Mouse (Mus musculus) MEL (cell line): Measurements from ENCODE around the gene Smap2. TPM values are rescaled to one million over a fixed set of nuclear protein-coding genes. Genes with fewer than 3 reads are reported as not detected.

ENCODE experiments used
- DNase-seq: peaks from one replicate; pipeline ENCODE4 v3.0.0; 2011; ENCODE audit warnings: low read depth, low spot score
- H3K27ac ChIP-seq: 2 replicates; pipeline ENCODE4 v1.5.1; 2012; ENCODE audit warnings: low read depth, mild to moderate bottlenecking, control low read depth, low read length, moderate library complexity; ENCODE audit not compliant: control insufficient read depth
- H3K27me3 ChIP-seq, 2 experiments: fragments of 150-350 bp in 1 of 2; sonication (generic) in 1 of 2; 2 replicates each; pipeline ENCODE4 v1.6.1; 2012; ENCODE audit warnings: low read length in 2 of 2, mild to moderate bottlenecking in 2 of 2, improper control_type of control experiment in 1 of 2, moderate library complexity in 1 of 2; ENCODE audit not compliant: insufficient read depth in 2 of 2, control insufficient read depth in 1 of 2
- H3K36me3 ChIP-seq, 2 experiments: 2 replicates each; pipeline ENCODE4 v1.6.1; 2012 to 2014; ENCODE audit warnings: low read length in 2 of 2, improper control_type of control experiment in 1 of 2, inconsistent platforms in 1 of 2, mild to moderate bottlenecking in 1 of 2; ENCODE audit not compliant: insufficient read depth in 2 of 2, control insufficient read depth in 1 of 2
- H3K4me1 ChIP-seq, 2 experiments: fragments of 150-350 bp in 1 of 2; sonication (generic) in 1 of 2; 2 replicates each; pipeline ENCODE4 v1.6.1; 2012; ENCODE audit warnings: low read length in 2 of 2, improper control_type of control experiment in 1 of 2, mild to moderate bottlenecking in 1 of 2; ENCODE audit not compliant: insufficient read depth in 2 of 2, control insufficient read depth in 1 of 2
- H3K4me3 ChIP-seq, 2 experiments: fragments of 150-350 bp in 1 of 2; sonication (generic) in 1 of 2; 2 replicates each; pipeline ENCODE4 v1.5.1; 2012; ENCODE audit warnings: low read depth in 2 of 2, low read length in 2 of 2, mild to moderate bottlenecking in 2 of 2, moderate library complexity in 2 of 2, control low read depth in 1 of 2, improper control_type of control experiment in 1 of 2; ENCODE audit not compliant: control insufficient read depth in 1 of 2, insufficient read depth in 1 of 2
- H3K79me2 ChIP-seq: 2 replicates; pipeline ENCODE4 v1.6.1; 2012; ENCODE audit warnings: mild to moderate bottlenecking, low read length, moderate library complexity; ENCODE audit not compliant: control insufficient read depth, poor library complexity, insufficient read depth
- H3K9ac ChIP-seq: 2 replicates; pipeline ENCODE4 v1.6.1; 2012; ENCODE audit warnings: low read depth, mild to moderate bottlenecking, control low read depth, low read length, moderate library complexity; ENCODE audit not compliant: control insufficient read depth, poor library complexity, severe bottlenecking
- H3K9me3 ChIP-seq: fragments of 150-350 bp; sonication (generic); replicated peaks from 2 replicates; pipeline ENCODE4 v1.6.1; 2012; ENCODE audit warnings: mild to moderate bottlenecking, low read length, improper control_type of control experiment, moderate library complexity; ENCODE audit not compliant: insufficient read depth
- BHLHE40 ChIP-seq: IDR thresholded peaks from 2 replicates; pipeline ENCODE4 v1.6.1; 2012; ENCODE audit warnings: low read depth, mild to moderate bottlenecking, inconsistent platforms, low read length, improper control_type of control experiment, borderline replicate concordance
- CHD1 ChIP-seq: IDR thresholded peaks from 2 replicates; pipeline ENCODE4 v1.6.1; 2012; ENCODE audit warnings: low read depth, mild to moderate bottlenecking, inconsistent platforms, low read length, improper control_type of control experiment
- CHD2 ChIP-seq: IDR thresholded peaks from 2 replicates; pipeline ENCODE4 v1.6.1; 2011; ENCODE audit warnings: low read length, improper control_type of control experiment
- CTCF ChIP-seq, 3 experiments: IDR thresholded peaks in 2 of 3; conservative IDR thresholded peaks in 1 of 3; 2 replicates each; pipeline ENCODE4 v1.5.1; 2011 to 2012; ENCODE audit warnings: low read length in 3 of 3, low read depth in 2 of 3, mild to moderate bottlenecking in 2 of 3, improper control_type of control experiment in 1 of 3, inconsistent platforms in 1 of 3, mixed read lengths in 1 of 3, moderate library complexity in 1 of 3; ENCODE audit not compliant: control insufficient read depth in 1 of 3, insufficient read depth in 1 of 3, poor library complexity in 1 of 3, severe bottlenecking in 1 of 3
- E2F4 ChIP-seq: IDR thresholded peaks from 2 replicates; pipeline ENCODE4 v1.6.1; 2011; ENCODE audit warnings: low read depth, low read length, improper control_type of control experiment, borderline replicate concordance
- ELF1 ChIP-seq: IDR thresholded peaks from 2 replicates; pipeline ENCODE4 v1.6.1; 2014; ENCODE audit warnings: low read depth, mild to moderate bottlenecking, inconsistent platforms, low read length, improper control_type of control experiment, moderate library complexity
- EP300 ChIP-seq, 2 experiments: IDR thresholded peaks; 2 replicates each; pipeline ENCODE4 v1.6.1; 2011; ENCODE audit warnings: improper control_type of control experiment in 2 of 2, low read length in 2 of 2, low read depth in 1 of 2, mild to moderate bottlenecking in 1 of 2
- ETS1 ChIP-seq: IDR thresholded peaks from 2 replicates; pipeline ENCODE4 v1.6.1; 2012; ENCODE audit warnings: low read depth, mild to moderate bottlenecking, inconsistent platforms, low read length, improper control_type of control experiment, moderate library complexity
- GABPA ChIP-seq: IDR thresholded peaks from 2 replicates; pipeline ENCODE4 v1.6.1; 2012; ENCODE audit warnings: low read depth, mild to moderate bottlenecking, inconsistent platforms, low read length, improper control_type of control experiment, moderate library complexity
- GATA1 ChIP-seq: IDR thresholded peaks from 2 replicates; pipeline ENCODE4 v1.6.1; 2011; ENCODE audit warnings: low read depth, low read length, improper control_type of control experiment
- HCFC1 ChIP-seq: IDR thresholded peaks from 2 replicates; pipeline ENCODE4 v1.6.1; 2012; ENCODE audit warnings: low read depth, mild to moderate bottlenecking, inconsistent platforms, low read length, improper control_type of control experiment, moderate library complexity
- JUND ChIP-seq: IDR thresholded peaks from 2 replicates; pipeline ENCODE4 v1.6.1; 2011; ENCODE audit warnings: low read depth, mild to moderate bottlenecking, improper control_type of control experiment, low read length
- KAT2A ChIP-seq: conservative IDR thresholded peaks from 2 replicates; pipeline ENCODE4 v1.6.1; 2012; ENCODE audit warnings: low read depth, low read length, improper control_type of control experiment, inconsistent platforms
- MAFK ChIP-seq: IDR thresholded peaks from 2 replicates; pipeline ENCODE4 v1.6.1; 2011; ENCODE audit warnings: low read depth, mild to moderate bottlenecking, low read length, improper control_type of control experiment, borderline replicate concordance
- MAX ChIP-seq: IDR thresholded peaks from 2 replicates; pipeline ENCODE4 v1.6.1; 2011; ENCODE audit warnings: low read length, improper control_type of control experiment
- MAZ ChIP-seq: IDR thresholded peaks from 2 replicates; pipeline ENCODE4 v1.6.1; 2012; ENCODE audit warnings: low read depth, mild to moderate bottlenecking, inconsistent platforms, low read length, improper control_type of control experiment
- MEF2A ChIP-seq: IDR thresholded peaks from 2 replicates; pipeline ENCODE4 v1.6.1; 2014; ENCODE audit warnings: low read depth, mild to moderate bottlenecking, inconsistent platforms, low read length, improper control_type of control experiment; ENCODE audit not compliant: poor library complexity, insufficient replicate concordance, severe bottlenecking; ENCODE audit errors: extremely low read depth
- MXI1 ChIP-seq: IDR thresholded peaks from 2 replicates; pipeline ENCODE4 v1.6.1; 2011; ENCODE audit warnings: mild to moderate bottlenecking, low read depth, low read length, improper control_type of control experiment
- MYB ChIP-seq: IDR thresholded peaks from 2 replicates; pipeline ENCODE4 v1.6.1; 2011; ENCODE audit warnings: mild to moderate bottlenecking, low read depth, low read length, improper control_type of control experiment
- MYC ChIP-seq: IDR thresholded peaks from 2 replicates; pipeline ENCODE4 v1.6.1; 2011; ENCODE audit warnings: low read depth, mild to moderate bottlenecking, low read length, improper control_type of control experiment, moderate library complexity
- NELFE ChIP-seq: IDR thresholded peaks from 2 replicates; pipeline ENCODE4 v1.6.1; 2011; ENCODE audit warnings: low read depth, low read length, improper control_type of control experiment
- NRF1 ChIP-seq: IDR thresholded peaks from 2 replicates; pipeline ENCODE4 v1.6.1; 2014; ENCODE audit warnings: low read depth, mild to moderate bottlenecking, inconsistent platforms, low read length, improper control_type of control experiment, moderate library complexity; ENCODE audit not compliant: poor library complexity, insufficient read depth, severe bottlenecking
- POLR2A ChIP-seq, 2 experiments: IDR thresholded peaks; 2 replicates each; pipeline ENCODE4 v1.6.1; 2011 to 2012; ENCODE audit warnings: low read length in 2 of 2, mild to moderate bottlenecking in 2 of 2, control low read depth in 1 of 2, improper control_type of control experiment in 1 of 2, low read depth in 1 of 2, moderate library complexity in 1 of 2; ENCODE audit not compliant: control insufficient read depth in 1 of 2, insufficient read depth in 1 of 2, poor library complexity in 1 of 2
- POLR2AphosphoS2 ChIP-seq: IDR thresholded peaks from 2 replicates; pipeline ENCODE4 v1.6.1; 2011; ENCODE audit warnings: low read length, improper control_type of control experiment
- POLR2AphosphoS5 ChIP-seq: IDR thresholded peaks from 2 replicates; pipeline ENCODE4 v1.6.1; 2012; ENCODE audit warnings: low read depth, borderline replicate concordance, mild to moderate bottlenecking, inconsistent platforms, low read length, moderate library complexity, mixed read lengths
- RAD21 ChIP-seq: IDR thresholded peaks from 2 replicates; pipeline ENCODE4 v1.6.1; 2011; ENCODE audit warnings: mild to moderate bottlenecking, low read depth, low read length, improper control_type of control experiment
- RCOR1 ChIP-seq: IDR thresholded peaks from 2 replicates; pipeline ENCODE4 v1.6.1; 2012; ENCODE audit warnings: low read depth, mild to moderate bottlenecking, inconsistent platforms, low read length, improper control_type of control experiment
- SIN3A ChIP-seq: IDR thresholded peaks from 2 replicates; pipeline ENCODE4 v1.6.1; 2012; ENCODE audit warnings: low read length, improper control_type of control experiment, inconsistent platforms
- SMC3 ChIP-seq: IDR thresholded peaks from 2 replicates; pipeline ENCODE4 v1.6.1; 2011; ENCODE audit warnings: low read depth, low read length, improper control_type of control experiment
- TAL1 ChIP-seq: IDR thresholded peaks from 2 replicates; pipeline ENCODE4 v1.6.1; 2012; ENCODE audit warnings: mild to moderate bottlenecking, inconsistent platforms, low read length, moderate library complexity, mixed read lengths
- TBP ChIP-seq: IDR thresholded peaks from 2 replicates; pipeline ENCODE4 v1.8.0; 2011; ENCODE audit warnings: low read depth, low read length, improper control_type of control experiment
- TCF12 ChIP-seq: IDR thresholded peaks from 2 replicates; pipeline ENCODE4 v1.6.1; 2014; ENCODE audit warnings: low read depth, mild to moderate bottlenecking, inconsistent platforms, low read length, improper control_type of control experiment, moderate library complexity
- UBTF ChIP-seq: IDR thresholded peaks from 2 replicates; pipeline ENCODE4 v1.6.1; 2012; ENCODE audit warnings: low read depth, mild to moderate bottlenecking, inconsistent platforms, low read length, improper control_type of control experiment, moderate library complexity, borderline replicate concordance; ENCODE audit not compliant: insufficient read depth
- USF1 ChIP-seq: IDR thresholded peaks from 2 replicates; pipeline ENCODE4 v1.6.1; 2014; ENCODE audit warnings: low read depth, mild to moderate bottlenecking, inconsistent platforms, low read length, improper control_type of control experiment, moderate library complexity
- ZC3H11A ChIP-seq: IDR thresholded peaks from 2 replicates; pipeline ENCODE4 v1.6.1; 2012; ENCODE audit warnings: low read depth, mild to moderate bottlenecking, inconsistent platforms, low read length, improper control_type of control experiment
- ZKSCAN1 ChIP-seq: IDR thresholded peaks from 2 replicates; pipeline ENCODE4 v1.6.1; 2012; ENCODE audit warnings: low read depth, mild to moderate bottlenecking, inconsistent platforms, low read length, improper control_type of control experiment, moderate library complexity
- ZMIZ1 ChIP-seq: IDR thresholded peaks from 2 replicates; pipeline ENCODE4 v1.6.1; 2012; ENCODE audit warnings: low read depth, mild to moderate bottlenecking, inconsistent platforms, low read length, improper control_type of control experiment, moderate library complexity
- ZNF384 ChIP-seq: IDR thresholded peaks from 2 replicates; pipeline ENCODE4 v1.6.1; 2012; ENCODE audit warnings: low read depth, mild to moderate bottlenecking, inconsistent platforms, low read length, improper control_type of control experiment
- polyA plus RNA-seq, 2 experiments: library from polyadenylated mRNA; stranded (reverse) in 1 of 2; unstranded in 1 of 2; fragments of >175 nt in 1 of 2; fragments of >200 nt in 1 of 2; gene quantifications; 2 replicates each; pipeline versions ENCODE4 v1.2.1 to v1.2.4; 2012; ENCODE audit warnings: low replicate concordance in 2 of 2, low read depth in 1 of 2; ENCODE audit not compliant: insufficient read length in 2 of 2, insufficient read depth in 1 of 2, missing spikeins in 1 of 2
- total RNA-seq: library from RNA; depleted of rRNA; stranded (reverse); fragments of 300-350 nt; gene quantifications from 2 replicates; pipeline ENCODE4 v1.2.3, GENCODE M21; 2012

The Smap2 gene
- total and polyA plus RNA-seq, 3 experiments, result 36.5 to 118 (median 83.5) TPM

- Histone ChIP-seq H3K27ac (no peak overlapping the region), H3K9me3 (no peaks in the 10 kb centered on the region), H3K4me1 (0 out of 4 replicates have a peak, but pooled peaks cover 0 to 2% of the 10 kb centered on the region in 2 experiments), H3K79me2 (no peaks in the 10 kb centered on the region), H3K4me3 (no peak overlapping the region), H3K9ac (no peak overlapping the region), H3K36me3 (peaks cover 0 to 3% of the 10 kb centered on the region in 2 experiments; a peak in 1 of 4 replicates), H3K27me3 (no peaks in the 10 kb centered on the region)
- DNase-seq, result peak; percentile 45
- no peak for TF ChIP-seq MAFK
- no peak for TF ChIP-seq KAT2A
- TF ChIP-seq NELFE, result no peak
- peak; percentile 69 for TF ChIP-seq RAD21
- no peak for TF ChIP-seq RCOR1
- no peak for TF ChIP-seq TBP
- TF ChIP-seq TCF12, result no peak
- no peak for TF ChIP-seq ZKSCAN1
- no peak for TF ChIP-seq NRF1
- TF ChIP-seq MYC, result no peak
- TF ChIP-seq MEF2A, result no peak
- TF ChIP-seq SIN3A, result no peak
- no peak for TF ChIP-seq ELF1
- no peak for TF ChIP-seq GABPA
- TF ChIP-seq ZMIZ1, result no peak
- TF ChIP-seq USF1, result no peak
- TF ChIP-seq CHD2, result no peak
- no peak for TF ChIP-seq MAX
- no peak for TF ChIP-seq MXI1
- no peak for TF ChIP-seq MYB
- no peak for TF ChIP-seq EP300 (IDR thresholded peaks at IDR 0.05; ENCODE audit: low read depth in 1 of 2, low read length in 2 of 2)
- no peak for TF ChIP-seq MAZ
- TF ChIP-seq BHLHE40, result no peak
- no peak for TF ChIP-seq POLR2AphosphoS5
- peak; percentile 58 for TF ChIP-seq ZC3H11A
- peak in 2 of 3 experiments; percentile 24 to 64; a peak in 4 of 6 replicates for TF ChIP-seq CTCF (IDR thresholded peaks at IDR 0.05 in 2 of 3, conservative IDR thresholded peaks at IDR 0.05 in 1 of 3; ENCODE audit: control insufficient read depth in 1 of 3, insufficient read depth in 1 of 3, low read depth in 2 of 3, low read length in 3 of 3, poor library complexity in 1 of 3, severe bottlenecking in 1 of 3)
- no peak for TF ChIP-seq HCFC1
- peak; percentile 59; the same call in 1 of the 2 replicates for TF ChIP-seq ZNF384
- no peak for TF ChIP-seq CHD1
- TF ChIP-seq TAL1, result no peak
- no peak for TF ChIP-seq E2F4
- no peak for TF ChIP-seq POLR2AphosphoS2
- no peak for TF ChIP-seq UBTF
- no peak for TF ChIP-seq ETS1
- peak; percentile 64 for TF ChIP-seq SMC3
- no peak for TF ChIP-seq GATA1
- no peak for TF ChIP-seq POLR2A (IDR thresholded peaks at IDR 0.05; ENCODE audit: control insufficient read depth in 1 of 2, insufficient read depth in 1 of 2, low read depth in 1 of 2, low read length in 2 of 2, poor library complexity in 1 of 2)
- no peak for TF ChIP-seq JUND
Observed at GRCm38 (mm10) chr4:121031440-121031839, 14.4 kb upstream of the Smap2 start.
